Mouse (Mus musculus): ENCODE measurements around the gene Tmem189. TPM values are rescaled to one million over a fixed set of nuclear protein-coding genes. Genes with fewer than 3 reads are reported as not detected.

Gene Tmem189
- polyA plus RNA-seq, 1 experiment from 2014 or later, result 31.9 TPM

GRCm38 (mm10) chr2:167634338-167634770 lies 55.3 kb downstream of the Tmem189 start:
- ATAC-seq (replicated peaks; ENCODE audit: insufficient number of reproducible peaks, low FRiP score, low TSS enrichment, low read depth) (no peak; the same call in 1 of the 2 replicates), DNase-seq (ENCODE audit: low spot score) (peak; percentile 100)
- H3K27ac ChIP-seq (replicated peaks; ENCODE audit: low read depth, low read length), result no peak overlapping the region
- under 1% methylated on average over 15 of the region's 15 CpGs for WGBS
- H3K9me3 ChIP-seq (replicated peaks; ENCODE audit: control insufficient read depth, low read length), result no peaks in the 10 kb centered on the region
- peak overlapping the region; percentile 10; the same call in 1 of the 2 replicates for H3K9ac ChIP-seq (replicated peaks; ENCODE audit: low read length)
- peak overlapping the region; percentile 12; the same call in 1 of the 2 replicates for H3K4me3 ChIP-seq (ENCODE audit: low read depth, low read length)
- H3K4me1 ChIP-seq (ENCODE audit: control insufficient read depth, insufficient read depth, low read length), result peaks cover 6% of the 10 kb centered on the region
- no peaks in the 10 kb centered on the region for H3K27me3 ChIP-seq (ENCODE audit: control insufficient read depth, insufficient read depth, low read length)
- H3K36me3 ChIP-seq (replicated peaks; ENCODE audit: control insufficient read depth, insufficient read depth, low read depth, low read length), result no peaks in the 10 kb centered on the region
- peak overlapping the region; percentile 41 for H3K4me2 ChIP-seq (ENCODE audit: low read depth, low read length)

- H3K4me1 ChIP-seq (ENCODE audit: control insufficient read depth, insufficient read depth, low read length), result peaks cover 6% of the 10 kb centered on the region
- H3K27me3 ChIP-seq (ENCODE audit: control insufficient read depth, insufficient read depth, low read length), result no peaks in the 10 kb centered on the region
- ATAC-seq (replicated peaks; ENCODE audit: insufficient number of reproducible peaks, low FRiP score, low TSS enrichment, low read depth) (no peak), DNase-seq (ENCODE audit: low spot score) (no peak)
- no peak overlapping the region for H3K4me3 ChIP-seq (ENCODE audit: low read depth, low read length)
- no peaks in the 10 kb centered on the region for H3K9me3 ChIP-seq (replicated peaks; ENCODE audit: control insufficient read depth, low read length)
- no peak overlapping the region for H3K27ac ChIP-seq (replicated peaks; ENCODE audit: low read depth, low read length)
- H3K9ac ChIP-seq (replicated peaks; ENCODE audit: low read length), result no peak overlapping the region
- H3K4me2 ChIP-seq (ENCODE audit: low read depth, low read length), result no peak overlapping the region
- whole genome bisulfite sequencing, result 92% methylated on average over 6 of the region's 6 CpGs
- no peaks in the 10 kb centered on the region for H3K36me3 ChIP-seq (replicated peaks; ENCODE audit: control insufficient read depth, insufficient read depth, low read depth, low read length)
Observed at GRCm38 (mm10) chr2:167633537-167633872, 56.1 kb downstream of the Tmem189 start.

- no peaks in the 10 kb centered on the region for H3K27me3 ChIP-seq (ENCODE audit: control insufficient read depth, insufficient read depth, low read length)
- WGBS, result 80% methylated on average over 12 of the region's 12 CpGs
- H3K27ac ChIP-seq (replicated peaks; ENCODE audit: low read depth, low read length), result no peak overlapping the region
- no peak overlapping the region for H3K9ac ChIP-seq (replicated peaks; ENCODE audit: low read length)
- no peak for DNase-seq (ENCODE audit: low spot score)
- ATAC-seq (replicated peaks; ENCODE audit: insufficient number of reproducible peaks, low FRiP score, low TSS enrichment, low read depth), result no peak
- H3K4me3 ChIP-seq (ENCODE audit: low read depth, low read length), result no peak overlapping the region
- no peak overlapping the region for H3K4me2 ChIP-seq (ENCODE audit: low read depth, low read length)
- H3K36me3 ChIP-seq (replicated peaks; ENCODE audit: control insufficient read depth, insufficient read depth, low read depth, low read length), result no peaks in the 10 kb centered on the region
- peaks cover 6% of the 10 kb centered on the region for H3K4me1 ChIP-seq (ENCODE audit: control insufficient read depth, insufficient read depth, low read length)
- no peaks in the 10 kb centered on the region for H3K9me3 ChIP-seq (replicated peaks; ENCODE audit: control insufficient read depth, low read length)
Observed at GRCm38 (mm10) chr2:167632731-167633536, 56.7 kb downstream of the Tmem189 start.

GRCm38 (mm10) chr2:167631591-167632448 lies 57.8 kb downstream of the Tmem189 start, which contains the start of gene Ube2v1:
Gene Ube2v1 (minus strand): TSS chr2:167632095.
- Histone ChIP-seq H3K27me3 (ENCODE audit: control insufficient read depth, insufficient read depth, low read length) (no peaks in the 10 kb centered on the region), H3K9me3 (replicated peaks; ENCODE audit: control insufficient read depth, low read length) (no peaks in the 10 kb centered on the region), H3K4me3 (ENCODE audit: low read depth, low read length) (peak within 1 kb of the TSS; percentile 75), H3K27ac (replicated peaks; ENCODE audit: low read depth, low read length) (peak within 1 kb of the TSS; percentile 84), H3K9ac (replicated peaks; ENCODE audit: low read length) (peak within 1 kb of the TSS; percentile 90), H3K4me1 (ENCODE audit: control insufficient read depth, insufficient read depth, low read length) (peaks cover 6% of the 10 kb centered on the region), H3K4me2 (ENCODE audit: low read depth, low read length) (peak within 1 kb of the TSS; percentile 83), H3K36me3 (replicated peaks; ENCODE audit: control insufficient read depth, insufficient read depth, low read depth, low read length) (peaks cover 2% of the 10 kb centered on the region; the same call in 1 of the 2 replicates)
- DNase-seq (ENCODE audit: low spot score) (peak; percentile 97), ATAC-seq (replicated peaks; ENCODE audit: insufficient number of reproducible peaks, low FRiP score, low TSS enrichment, low read depth) (peak; percentile 80)
- under 1% methylated on average over 81 of the region's 87 CpGs for WGBS

- no peak for DNase-seq (ENCODE audit: low spot score)
- WGBS, result 1% methylated on average over 31 of the region's 31 CpGs
- peak overlapping the region; percentile 84 for H3K27ac ChIP-seq (replicated peaks; ENCODE audit: low read depth, low read length)
- H3K4me3 ChIP-seq (ENCODE audit: low read depth, low read length), result peak overlapping the region; percentile 75
- ATAC-seq (replicated peaks; ENCODE audit: insufficient number of reproducible peaks, low FRiP score, low TSS enrichment, low read depth), result no peak
- H3K9me3 ChIP-seq (replicated peaks; ENCODE audit: control insufficient read depth, low read length), result no peaks in the 10 kb centered on the region
- peak overlapping the region; percentile 90 for H3K9ac ChIP-seq (replicated peaks; ENCODE audit: low read length)
- H3K27me3 ChIP-seq (ENCODE audit: control insufficient read depth, insufficient read depth, low read length), result no peaks in the 10 kb centered on the region
- peaks cover 4% of the 10 kb centered on the region; the same call in 1 of the 2 replicates for H3K36me3 ChIP-seq (replicated peaks; ENCODE audit: control insufficient read depth, insufficient read depth, low read depth, low read length)
- peaks cover 6% of the 10 kb centered on the region for H3K4me1 ChIP-seq (ENCODE audit: control insufficient read depth, insufficient read depth, low read length)
- H3K4me2 ChIP-seq (ENCODE audit: low read depth, low read length), result peak overlapping the region; percentile 83
Observed at GRCm38 (mm10) chr2:167631181-167631590, 58.4 kb downstream of the Tmem189 start.

GRCm38 (mm10) chr2:167630421-167630820 lies 59.2 kb downstream of the Tmem189 start:
- Histone ChIP-seq H3K9me3 (replicated peaks; ENCODE audit: control insufficient read depth, low read length) (no peaks in the 10 kb centered on the region), H3K27ac (replicated peaks; ENCODE audit: low read depth, low read length) (no peak overlapping the region), H3K9ac (replicated peaks; ENCODE audit: low read length) (peak overlapping the region; percentile 90), H3K4me2 (ENCODE audit: low read depth, low read length) (peak overlapping the region; percentile 83), H3K4me3 (ENCODE audit: low read depth, low read length) (peak overlapping the region; percentile 75), H3K27me3 (ENCODE audit: control insufficient read depth, insufficient read depth, low read length) (no peaks in the 10 kb centered on the region), H3K4me1 (ENCODE audit: control insufficient read depth, insufficient read depth, low read length) (peaks cover 6% of the 10 kb centered on the region), H3K36me3 (replicated peaks; ENCODE audit: control insufficient read depth, insufficient read depth, low read depth, low read length) (peaks cover 4% of the 10 kb centered on the region; the same call in 1 of the 2 replicates)
- no peak for ATAC-seq (replicated peaks; ENCODE audit: insufficient number of reproducible peaks, low FRiP score, low TSS enrichment, low read depth)
- DNase-seq (ENCODE audit: low spot score), result no peak
- WGBS, result 75% methylated on average over 5 of the region's 5 CpGs

- DNase-seq (ENCODE audit: low spot score) (no peak), ATAC-seq (replicated peaks; ENCODE audit: insufficient number of reproducible peaks, low FRiP score, low TSS enrichment, low read depth) (no peak)
- H3K4me1 ChIP-seq (ENCODE audit: control insufficient read depth, insufficient read depth, low read length), result peaks cover 6% of the 10 kb centered on the region
- WGBS, result 75% methylated on average over 11 of the region's 11 CpGs
- peaks cover 4% of the 10 kb centered on the region; the same call in 1 of the 2 replicates for H3K36me3 ChIP-seq (replicated peaks; ENCODE audit: control insufficient read depth, insufficient read depth, low read depth, low read length)
- H3K4me3 ChIP-seq (ENCODE audit: low read depth, low read length), result no peak overlapping the region
- no peak overlapping the region; the same call in 1 of the 2 replicates for H3K4me2 ChIP-seq (ENCODE audit: low read depth, low read length)
- H3K27ac ChIP-seq (replicated peaks; ENCODE audit: low read depth, low read length), result no peak overlapping the region
- H3K9me3 ChIP-seq (replicated peaks; ENCODE audit: control insufficient read depth, low read length), result no peaks in the 10 kb centered on the region
- H3K27me3 ChIP-seq (ENCODE audit: control insufficient read depth, insufficient read depth, low read length), result no peaks in the 10 kb centered on the region
- H3K9ac ChIP-seq (replicated peaks; ENCODE audit: low read length), result peak overlapping the region; percentile 39
Observed at GRCm38 (mm10) chr2:167629665-167630209, 59.9 kb downstream of the Tmem189 start.

Data from embryonic facial prominence, embryonic 11.5 days (tissue).